Mouse (Mus musculus) limb, embryonic 11.5 days (tissue): ENCODE data around the gene Gm8104. TPM values are rescaled to one million over a fixed set of nuclear protein-coding genes. Genes with fewer than 3 reads are reported as not detected.

ENCODE experiments used
- polyA plus RNA-seq: library from polyadenylated mRNA; unstranded; fragments of >200 nt; fragmentation: Nextera tagmentation; extraction: Ambion mirVana; gene quantifications from 2 replicates; pipeline ENCODE4 v1.2.1, GENCODE M21; 2014

The Gm8104 gene
- polyA plus RNA-seq, 1 experiment from 2014 or later: not detected

Other genes starting within 250 kb of the Gm8104 start
- not detected in 2 replicates for gene Gm21977, start 247.1 kb upstream of the Gm8104 start, polyA plus RNA-seq
- gene Gm8082, start 107.0 kb upstream of the Gm8104 start, polyA plus RNA-seq: not detected in 2 replicates
- not detected in 2 replicates for gene Gm10376, start 85.0 kb upstream of the Gm8104 start, polyA plus RNA-seq
- gene Gm8094, start 24.0 kb upstream of the Gm8104 start, polyA plus RNA-seq: not detected in 2 replicates
- not detected in 2 replicates for gene Gm7233, start 79.3 kb downstream of the Gm8104 start, polyA plus RNA-seq
- not detected in 2 replicates for gene Gm8122, start 134.7 kb downstream of the Gm8104 start, polyA plus RNA-seq
- not detected in 2 replicates for gene Gm8126, start 158.0 kb downstream of the Gm8104 start, polyA plus RNA-seq
- gene Gm9732, start 174.4 kb downstream of the Gm8104 start, polyA plus RNA-seq: not detected in 2 replicates
- gene Gm8127, start 193.2 kb downstream of the Gm8104 start, polyA plus RNA-seq: not detected in 2 replicates
- gene 1700001F09Rik, start 247.2 kb downstream of the Gm8104 start, polyA plus RNA-seq: not detected in 2 replicates